Mouse (Mus musculus): Measurements from ENCODE around the gene Thap8. TPM values are rescaled to one million over a fixed set of nuclear protein-coding genes. Genes with fewer than 3 reads are reported as not detected.

Thap8 gene
- polyA plus RNA-seq, 1 experiment from 2014 or later = 0.13 TPM

- peaks cover 6% of the 10 kb centered on the region; the same call in 1 of the 2 replicates for H3K4me1 ChIP-seq (replicated peaks)
- peaks cover 70% of the 10 kb centered on the region for H3K36me3 ChIP-seq
- H3K4me2 ChIP-seq = no peak overlapping the region
- H3K9ac ChIP-seq = no peak overlapping the region
- DNase-seq (no peak), ATAC-seq (ENCODE audit: low read depth) (no peak)
- H3K27ac ChIP-seq = no peak overlapping the region
- H3K4me3 ChIP-seq (replicated peaks) = no peak overlapping the region
- H3K9me3 ChIP-seq (replicated peaks) = no peaks in the 10 kb centered on the region
- WGBS (ENCODE audit: insufficient replicate concordance) = 76% methylated on average over 12 of the region's 12 CpGs
- no peaks in the 10 kb centered on the region for H3K27me3 ChIP-seq
These were observed 27.6 kb upstream of the Thap8 start for GRCm38 (mm10) chr7:30251956-30252954.

- 54% methylated on average over 2 of the region's 2 CpGs for WGBS (ENCODE audit: insufficient replicate concordance)
- no peak for ATAC-seq (ENCODE audit: low read depth)
- peaks cover 82% of the 10 kb centered on the region for H3K36me3 ChIP-seq
These were observed 14.9 kb upstream of the Thap8 start for GRCm38 (mm10) chr7:30265041-30265440.

GRCm38 (mm10) chr7:30265531-30265930 is 14.4 kb upstream of the Thap8 start:
- no peak overlapping the region for H3K4me2 ChIP-seq
- no peak for DNase-seq
- no peaks in the 10 kb centered on the region for H3K4me1 ChIP-seq (replicated peaks)
- WGBS (ENCODE audit: insufficient replicate concordance) = 76% methylated on average over 5 of the region's 5 CpGs
- no peak overlapping the region for H3K4me3 ChIP-seq (replicated peaks)
- ATAC-seq (ENCODE audit: low read depth) = no peak
- no peaks in the 10 kb centered on the region for H3K27me3 ChIP-seq
- H3K9me3 ChIP-seq (replicated peaks) = no peaks in the 10 kb centered on the region
- H3K9ac ChIP-seq = no peak overlapping the region
- H3K27ac ChIP-seq = no peak overlapping the region
- H3K36me3 ChIP-seq = peaks cover 83% of the 10 kb centered on the region

More at GRCm38 (mm10) chr7:30265041-30265440, 14.9 kb upstream of the Thap8 start:
- Histone ChIP-seq H3K27me3 (no peaks in the 10 kb centered on the region), H3K4me3 (replicated peaks) (no peak overlapping the region), H3K4me2 (no peak overlapping the region), H3K27ac (no peak overlapping the region), H3K9me3 (replicated peaks) (no peaks in the 10 kb centered on the region), H3K9ac (no peak overlapping the region), H3K4me1 (replicated peaks) (no peaks in the 10 kb centered on the region)
- DNase-seq = no peak

GRCm38 (mm10) chr7:30265935-30266334 is 14.0 kb upstream of the Thap8 start:
- WGBS (ENCODE audit: insufficient replicate concordance) = 83% methylated on average over 7 of the region's 7 CpGs
- Histone ChIP-seq H3K9me3 (replicated peaks) (no peaks in the 10 kb centered on the region), H3K4me1 (replicated peaks) (no peaks in the 10 kb centered on the region), H3K27ac (no peak overlapping the region), H3K9ac (no peak overlapping the region), H3K4me2 (no peak overlapping the region), H3K27me3 (no peaks in the 10 kb centered on the region), H3K4me3 (replicated peaks) (no peak overlapping the region), H3K36me3 (peaks cover 84% of the 10 kb centered on the region)
- DNase-seq = no peak
- ATAC-seq (ENCODE audit: low read depth) = no peak

GRCm38 (mm10) chr7:30266780-30267179 is 13.1 kb upstream of the Thap8 start:
- H3K27ac ChIP-seq = no peak overlapping the region
- H3K27me3 ChIP-seq = no peaks in the 10 kb centered on the region
- H3K4me3 ChIP-seq (replicated peaks) = no peak overlapping the region
- H3K9me3 ChIP-seq (replicated peaks) = no peaks in the 10 kb centered on the region
- 75% methylated on average over 3 of the region's 3 CpGs for WGBS (ENCODE audit: insufficient replicate concordance)
- no peak overlapping the region for H3K4me2 ChIP-seq
- no peaks in the 10 kb centered on the region for H3K4me1 ChIP-seq (replicated peaks)
- ATAC-seq (ENCODE audit: low read depth) (no peak), DNase-seq (no peak)
- H3K9ac ChIP-seq = no peak overlapping the region
- H3K36me3 ChIP-seq = peaks cover 84% of the 10 kb centered on the region

- H3K9me3 ChIP-seq (replicated peaks) = no peaks in the 10 kb centered on the region
- no peaks in the 10 kb centered on the region for H3K27me3 ChIP-seq
- H3K36me3 ChIP-seq = peaks cover 79% of the 10 kb centered on the region
- H3K4me3 ChIP-seq (replicated peaks) = no peak overlapping the region
- no peaks in the 10 kb centered on the region for H3K4me1 ChIP-seq (replicated peaks)
- 66% methylated on average over 4 of the region's 4 CpGs for WGBS (ENCODE audit: insufficient replicate concordance)
- H3K27ac ChIP-seq = no peak overlapping the region
- ATAC-seq (ENCODE audit: low read depth) = no peak
- no peak overlapping the region for H3K9ac ChIP-seq
- DNase-seq = no peak
- no peak overlapping the region for H3K4me2 ChIP-seq
These were observed 10.3 kb upstream of the Thap8 start for GRCm38 (mm10) chr7:30269641-30270040.

GRCm38 (mm10) chr7:30274383-30274782 is 5.5 kb upstream of the Thap8 start:
- Histone ChIP-seq H3K27me3 (no peaks in the 10 kb centered on the region), H3K27ac (no peak overlapping the region), H3K9ac (no peak overlapping the region), H3K4me1 (replicated peaks) (peaks cover 22% of the 10 kb centered on the region), H3K36me3 (peaks cover 43% of the 10 kb centered on the region), H3K9me3 (replicated peaks) (no peaks in the 10 kb centered on the region), H3K4me3 (replicated peaks) (no peak overlapping the region), H3K4me2 (no peak overlapping the region)
- ATAC-seq (ENCODE audit: low read depth) (no peak), DNase-seq (no peak)
- WGBS (ENCODE audit: insufficient replicate concordance) = 73% methylated on average over 6 of the region's 6 CpGs

GRCm38 (mm10) chr7:30278911-30279310 is 983 bp upstream of the Thap8 start:
- Histone ChIP-seq H3K27me3 (no peaks in the 10 kb centered on the region), H3K4me3 (replicated peaks) (peak overlapping the region; percentile 81), H3K36me3 (0 out of 2 replicates have a peak, but pooled peaks cover 4% of the 10 kb centered on the region), H3K27ac (no peak overlapping the region; the same call in 1 of the 2 replicates), H3K9ac (peak overlapping the region; percentile 87), H3K4me1 (replicated peaks) (peaks cover 36% of the 10 kb centered on the region), H3K4me2 (peak overlapping the region; percentile 87), H3K9me3 (replicated peaks) (no peaks in the 10 kb centered on the region)
- DNase-seq (no peak), ATAC-seq (ENCODE audit: low read depth) (no peak)
- WGBS (ENCODE audit: insufficient replicate concordance) = 51% methylated on average over 2 of the region's 2 CpGs

- no peaks in the 10 kb centered on the region for H3K9me3 ChIP-seq (replicated peaks)
- H3K4me2 ChIP-seq = peak overlapping the region; percentile 87
- peak overlapping the region; percentile 97 for H3K27ac ChIP-seq
- H3K4me1 ChIP-seq (replicated peaks) = peaks cover 36% of the 10 kb centered on the region
- DNase-seq = no peak
- peak; percentile 56 for ATAC-seq (ENCODE audit: low read depth)
- 0 out of 2 replicates have a peak, but pooled peaks cover 4% of the 10 kb centered on the region for H3K36me3 ChIP-seq
- H3K9ac ChIP-seq = peak overlapping the region; percentile 87
- peak overlapping the region; percentile 81 for H3K4me3 ChIP-seq (replicated peaks)
- no peaks in the 10 kb centered on the region for H3K27me3 ChIP-seq
- WGBS (ENCODE audit: insufficient replicate concordance) = under 1% methylated on average over 6 of the region's 6 CpGs
These were observed 358 bp upstream of the Thap8 start for GRCm38 (mm10) chr7:30279536-30279935.

GRCm38 (mm10) chr7:30280670-30281138 is 810 bp downstream of the Thap8 start:
- WGBS (ENCODE audit: insufficient replicate concordance) = 0% methylated on average over 20 of the region's 20 CpGs
- no peaks in the 10 kb centered on the region for H3K27me3 ChIP-seq
- peaks cover 36% of the 10 kb centered on the region for H3K4me1 ChIP-seq (replicated peaks)
- peak overlapping the region; percentile 62 for H3K9ac ChIP-seq
- H3K4me2 ChIP-seq = peak overlapping the region; percentile 87
- H3K4me3 ChIP-seq (replicated peaks) = peak overlapping the region; percentile 81
- H3K9me3 ChIP-seq (replicated peaks) = no peaks in the 10 kb centered on the region
- 0 out of 2 replicates have a peak, but pooled peaks cover 4% of the 10 kb centered on the region for H3K36me3 ChIP-seq
- ATAC-seq (ENCODE audit: low read depth) = peak; percentile 49
- peak overlapping the region; percentile 97 for H3K27ac ChIP-seq
- DNase-seq = peak; percentile 73

GRCm38 (mm10) chr7:30281522-30281921 is 1.6 kb downstream of the Thap8 start:
- DNase-seq (no peak), ATAC-seq (ENCODE audit: low read depth) (no peak)
- WGBS (ENCODE audit: insufficient replicate concordance) = 70% methylated on average over 4 of the region's 4 CpGs
- Histone ChIP-seq H3K4me2 (peak overlapping the region; percentile 87), H3K4me1 (replicated peaks) (peaks cover 33% of the 10 kb centered on the region), H3K4me3 (replicated peaks) (peak overlapping the region; percentile 81; the same call in 1 of the 2 replicates), H3K36me3 (0 out of 2 replicates have a peak, but pooled peaks cover 4% of the 10 kb centered on the region), H3K9ac (no peak overlapping the region), H3K27ac (no peak overlapping the region), H3K27me3 (no peaks in the 10 kb centered on the region), H3K9me3 (replicated peaks) (no peaks in the 10 kb centered on the region)
